Mouse (Mus musculus): ENCODE measurements around the gene Ccdc180. TPM values are rescaled to one million over a fixed set of nuclear protein-coding genes. Genes with fewer than 3 reads are reported as not detected.

The Ccdc180 gene
- polyA plus RNA-seq (2012; rRNA removed) = 0.29 TPM in 2 replicates

DNA sequence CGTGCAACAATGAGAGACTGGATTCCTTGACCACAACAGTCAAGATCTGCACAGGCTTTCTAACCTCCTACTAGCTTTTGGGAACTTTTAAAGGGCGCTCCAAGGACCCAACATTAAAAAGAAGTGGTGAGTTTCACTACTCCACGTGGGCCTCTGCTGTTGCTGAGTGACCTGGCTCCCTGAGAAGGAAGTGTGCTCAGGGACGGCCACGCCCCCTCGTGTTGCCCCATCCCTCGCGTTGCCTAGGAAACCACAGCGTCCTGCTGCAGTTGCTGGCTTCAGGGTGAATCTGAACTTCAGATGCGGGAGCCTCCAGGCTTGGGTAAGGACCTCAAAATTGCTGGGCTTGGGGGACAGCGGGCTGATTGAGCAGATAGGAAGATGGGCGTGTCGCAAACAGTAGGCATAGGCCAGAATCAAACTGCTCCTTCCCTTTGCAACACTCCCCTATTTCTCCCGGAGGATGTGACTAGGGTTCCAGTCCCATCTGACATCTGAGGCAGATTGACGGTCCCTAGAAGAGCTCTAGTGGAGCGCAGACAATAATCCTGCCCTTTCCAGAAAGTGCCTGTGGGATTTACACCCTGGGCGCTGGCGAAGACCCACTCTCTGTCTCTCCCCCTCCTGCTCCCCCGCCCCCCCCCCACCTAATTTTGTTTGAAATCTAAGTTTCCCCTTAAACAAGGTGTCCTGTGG is at the start of gene Ccdc180:
Gene Ccdc180, plus strand, starts transcription at position 238 of the 696 bp plus-strand sequence.
- Histone ChIP-seq H3K4me1 (ENCODE audit: control insufficient read depth, insufficient read depth, low read length) (no peaks in the 10 kb centered on the region), H3K4me3 (replicated peaks; ENCODE audit: insufficient read depth, low read depth, low read length) (no peak within 1 kb of the TSS), H3K27me3 (ENCODE audit: control insufficient read depth, insufficient read depth, low read length) (no peaks in the 10 kb centered on the region), H3K27ac (ENCODE audit: insufficient read depth, low read length) (no peak within 1 kb of the TSS)
- 15% methylated on average over 19 of the region's 19 CpGs for WGBS
- DNase-seq = peak in 1 of 2 experiments; percentile 9
- TF ChIP-seq POLR2A (IDR thresholded peaks at IDR 0.05; ENCODE audit: borderline replicate concordance, insufficient read depth, low read length) (no peak), CTCF (IDR thresholded peaks at IDR 0.05; ENCODE audit: borderline replicate concordance, insufficient read depth, low read depth, low read length) (no peak)

DNA sequence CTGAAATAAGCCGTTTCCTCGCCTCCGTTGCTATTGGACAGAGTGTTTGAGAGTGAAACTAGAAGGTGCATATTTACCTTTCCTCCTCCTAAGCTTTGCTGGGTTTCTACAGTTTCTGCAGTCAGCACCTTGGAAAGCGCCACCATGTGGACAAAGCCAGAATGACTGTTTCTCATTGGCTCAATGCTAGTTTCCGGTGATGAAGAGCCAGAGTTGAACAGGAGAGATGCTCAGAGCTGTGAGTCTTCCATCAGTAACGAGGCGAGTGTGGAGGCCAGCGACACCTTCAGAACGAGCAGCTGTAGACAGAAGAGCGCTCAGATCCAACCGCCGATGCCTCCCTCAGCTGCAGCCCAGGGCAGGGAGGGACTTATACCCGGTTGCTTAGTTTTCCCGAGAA is 45.7 kb upstream of the Ccdc180 start:
- peak; percentile 50; the same call in 1 of the 2 replicates for TF ChIP-seq CTCF (IDR thresholded peaks at IDR 0.05; ENCODE audit: borderline replicate concordance, insufficient read depth, low read depth, low read length)
- TF ChIP-seq POLR2A (IDR thresholded peaks at IDR 0.05; ENCODE audit: borderline replicate concordance, insufficient read depth, low read length) = no peak
- Histone ChIP-seq H3K4me3 (replicated peaks; ENCODE audit: insufficient read depth, low read depth, low read length) (no peak overlapping the region), H3K4me1 (ENCODE audit: control insufficient read depth, insufficient read depth, low read length) (no peaks in the 10 kb centered on the region), H3K27ac (ENCODE audit: insufficient read depth, low read length) (no peak overlapping the region), H3K27me3 (ENCODE audit: control insufficient read depth, insufficient read depth, low read length) (no peaks in the 10 kb centered on the region)
- DNase-seq = peak in 1 of 2 experiments; percentile 23
- WGBS = 37% methylated on average over 14 of the region's 14 CpGs

DNA sequence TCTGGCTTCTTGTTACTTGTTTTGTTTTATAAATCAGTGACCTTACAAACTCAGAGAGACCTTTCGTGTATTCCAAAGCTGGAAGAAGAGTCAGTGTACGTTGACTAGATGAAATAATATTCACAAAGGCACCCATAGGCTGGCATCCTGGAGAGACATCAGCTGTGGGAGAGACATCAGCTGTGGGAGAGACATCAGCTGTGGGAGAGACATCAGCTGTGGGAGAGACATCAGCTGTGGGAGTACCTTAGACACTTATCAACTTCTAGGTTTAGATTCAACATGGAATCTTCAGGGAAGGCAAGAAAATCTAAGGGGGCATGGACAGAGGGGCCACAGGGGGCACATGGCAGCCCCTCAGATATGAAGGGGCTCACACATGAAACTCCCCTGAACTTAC is 43.8 kb upstream of the Ccdc180 start:
- 94% methylated on average over 2 of the region's 2 CpGs for WGBS

DNA sequence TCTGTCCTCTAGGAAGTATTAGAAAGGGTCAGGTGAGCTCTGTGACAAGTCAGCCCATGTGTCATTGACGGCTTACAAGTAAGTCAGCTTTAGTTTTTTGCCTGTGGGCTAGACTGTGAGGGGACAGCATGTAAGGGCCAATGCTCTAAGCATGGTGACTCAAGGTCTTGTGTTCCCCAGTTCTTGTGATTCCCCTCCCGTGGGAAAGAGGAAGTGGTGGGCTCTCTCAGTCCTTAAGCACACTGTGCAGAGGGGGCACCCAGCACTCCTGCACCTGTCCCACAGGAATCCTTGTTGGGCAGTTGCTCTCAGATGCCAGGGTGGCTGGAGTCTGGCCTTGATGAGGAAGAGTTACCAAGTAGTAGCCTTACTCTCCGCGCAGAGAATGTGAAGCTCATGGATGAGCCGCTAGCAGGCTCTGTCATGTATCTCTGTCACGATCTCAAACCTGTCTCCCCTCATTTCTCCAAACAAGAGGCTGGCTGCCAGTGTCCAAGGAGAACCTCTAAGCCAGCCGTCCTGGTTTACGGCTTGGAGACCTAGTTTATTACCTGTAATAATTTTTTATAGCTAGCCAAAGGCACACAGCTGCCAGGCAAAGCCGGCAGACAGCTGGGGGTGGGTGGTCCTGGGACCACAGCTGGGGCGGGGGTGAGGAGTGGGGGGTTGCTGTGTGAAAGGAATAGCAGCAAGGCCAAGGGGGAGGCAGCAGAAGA is 41.8 kb upstream of the Ccdc180 start, which contains the start of gene Stra6l:
Gene Stra6l, plus strand, starts transcription at position 556 of the 716 bp plus-strand sequence.
- no peaks in the 10 kb centered on the region for H3K4me1 ChIP-seq (ENCODE audit: control insufficient read depth, insufficient read depth, low read length)
- H3K27me3 ChIP-seq (ENCODE audit: control insufficient read depth, insufficient read depth, low read length) = no peaks in the 10 kb centered on the region
- 72% methylated on average over 10 of the region's 10 CpGs for WGBS
- no peak within 1 kb of the TSS for H3K27ac ChIP-seq (ENCODE audit: insufficient read depth, low read length)
- no peak for DNase-seq
- TF ChIP-seq CTCF (IDR thresholded peaks at IDR 0.05; ENCODE audit: borderline replicate concordance, insufficient read depth, low read depth, low read length) (no peak), POLR2A (IDR thresholded peaks at IDR 0.05; ENCODE audit: borderline replicate concordance, insufficient read depth, low read length) (no peak)
- H3K4me3 ChIP-seq (replicated peaks; ENCODE audit: insufficient read depth, low read depth, low read length) = no peak within 1 kb of the TSS

More for the DNA sequence above, 43.8 kb upstream of the Ccdc180 start:
- DNase-seq = no peak
- no peaks in the 10 kb centered on the region for H3K4me1 ChIP-seq (ENCODE audit: control insufficient read depth, insufficient read depth, low read length)
- no peak overlapping the region for H3K4me3 ChIP-seq (replicated peaks; ENCODE audit: insufficient read depth, low read depth, low read length)
- TF ChIP-seq POLR2A (IDR thresholded peaks at IDR 0.05; ENCODE audit: borderline replicate concordance, insufficient read depth, low read length) (no peak), CTCF (IDR thresholded peaks at IDR 0.05; ENCODE audit: borderline replicate concordance, insufficient read depth, low read depth, low read length) (no peak)
- H3K27me3 ChIP-seq (ENCODE audit: control insufficient read depth, insufficient read depth, low read length) = no peaks in the 10 kb centered on the region
- no peak overlapping the region for H3K27ac ChIP-seq (ENCODE audit: insufficient read depth, low read length)

DNA sequence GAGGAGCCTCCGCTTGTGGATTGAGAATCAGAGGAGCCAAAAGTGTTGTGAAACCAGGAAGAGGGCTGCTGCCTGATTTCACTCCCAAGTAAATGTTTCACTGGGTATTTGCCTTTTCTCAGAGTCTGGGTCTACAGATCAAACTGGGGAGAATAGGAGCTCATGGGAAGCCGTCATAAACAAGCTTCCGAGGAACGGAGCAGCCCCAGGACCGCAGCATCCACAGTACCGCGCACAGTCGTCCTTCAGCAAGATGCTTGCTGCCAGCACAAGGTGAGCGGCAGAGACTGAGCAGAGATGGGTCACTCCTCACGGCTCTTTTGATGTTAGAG is 41.3 kb upstream of the Ccdc180 start:
- WGBS = 43% methylated on average over 10 of the region's 10 CpGs
- Histone ChIP-seq H3K27me3 (ENCODE audit: control insufficient read depth, insufficient read depth, low read length) (no peaks in the 10 kb centered on the region), H3K27ac (ENCODE audit: insufficient read depth, low read length) (no peak overlapping the region), H3K4me3 (replicated peaks; ENCODE audit: insufficient read depth, low read depth, low read length) (no peak overlapping the region), H3K4me1 (ENCODE audit: control insufficient read depth, insufficient read depth, low read length) (no peaks in the 10 kb centered on the region)
- no peak for TF ChIP-seq POLR2A (IDR thresholded peaks at IDR 0.05; ENCODE audit: borderline replicate concordance, insufficient read depth, low read length)
- TF ChIP-seq CTCF (IDR thresholded peaks at IDR 0.05; ENCODE audit: borderline replicate concordance, insufficient read depth, low read depth, low read length) = no peak
- no peak for DNase-seq

DNA sequence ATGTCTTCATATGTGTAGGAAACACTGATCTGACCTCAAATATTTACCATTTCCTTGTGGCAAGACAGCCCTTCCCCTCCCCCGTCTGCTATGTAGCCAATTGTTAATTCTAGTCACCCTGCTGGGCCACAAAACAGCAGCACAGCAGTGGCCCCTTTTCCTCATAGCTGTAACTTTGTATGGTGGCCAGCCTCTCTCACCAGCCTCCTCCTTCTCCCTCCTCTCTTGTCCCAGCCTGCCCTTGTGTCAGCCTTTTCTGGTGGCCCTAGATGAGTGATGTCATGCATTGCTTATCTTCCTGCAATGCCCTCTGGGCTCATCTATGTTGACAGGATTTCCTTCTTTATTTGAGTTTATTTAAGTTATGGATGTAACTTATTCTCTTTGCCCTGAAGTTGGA is 40.7 kb upstream of the Ccdc180 start:
- TF ChIP-seq POLR2A (IDR thresholded peaks at IDR 0.05; ENCODE audit: borderline replicate concordance, insufficient read depth, low read length) = no peak
- TF ChIP-seq CTCF (IDR thresholded peaks at IDR 0.05; ENCODE audit: borderline replicate concordance, insufficient read depth, low read depth, low read length) = no peak
- DNase-seq = no peak
- Histone ChIP-seq H3K27ac (ENCODE audit: insufficient read depth, low read length) (no peak overlapping the region), H3K4me1 (ENCODE audit: control insufficient read depth, insufficient read depth, low read length) (no peaks in the 10 kb centered on the region), H3K27me3 (ENCODE audit: control insufficient read depth, insufficient read depth, low read length) (no peaks in the 10 kb centered on the region), H3K4me3 (replicated peaks; ENCODE audit: insufficient read depth, low read depth, low read length) (no peak overlapping the region)
- 62% methylated on average over 1 of the region's 1 CpGs for WGBS

DNA sequence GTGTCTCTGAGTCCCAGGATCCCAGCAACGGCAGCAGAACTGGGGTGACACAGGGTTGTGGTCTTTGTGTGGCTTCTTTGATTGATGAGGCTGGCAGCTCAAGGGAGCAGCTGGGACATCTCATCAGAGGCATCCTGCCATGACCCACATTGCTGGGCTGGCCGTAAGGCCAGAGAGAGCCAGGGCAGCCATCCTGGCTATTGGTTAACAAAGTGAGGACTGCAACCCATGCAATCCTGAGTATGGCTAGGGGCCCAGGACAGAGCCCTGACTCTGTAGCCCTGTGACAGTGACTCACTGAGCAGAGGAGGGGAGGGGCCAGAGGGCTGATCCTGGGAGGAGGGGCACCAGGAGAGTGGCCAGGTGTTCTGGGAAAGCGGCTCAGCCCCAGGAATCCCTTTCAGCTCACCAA is 38.5 kb upstream of the Ccdc180 start:
- peak in 1 of 2 experiments; percentile 17 for DNase-seq
- Histone ChIP-seq H3K27me3 (ENCODE audit: control insufficient read depth, insufficient read depth, low read length) (no peaks in the 10 kb centered on the region; the same call in 1 of the 2 replicates), H3K27ac (ENCODE audit: insufficient read depth, low read length) (no peak overlapping the region), H3K4me1 (ENCODE audit: control insufficient read depth, insufficient read depth, low read length) (no peaks in the 10 kb centered on the region), H3K4me3 (replicated peaks; ENCODE audit: insufficient read depth, low read depth, low read length) (no peak overlapping the region)
- TF ChIP-seq POLR2A (IDR thresholded peaks at IDR 0.05; ENCODE audit: borderline replicate concordance, insufficient read depth, low read length) = no peak
- TF ChIP-seq CTCF (IDR thresholded peaks at IDR 0.05; ENCODE audit: borderline replicate concordance, insufficient read depth, low read depth, low read length) = no peak
- WGBS = 31% methylated on average over 3 of the region's 3 CpGs

Measured in cerebellum, adult 2 months (tissue).